Mouse (Mus musculus) kidney, postnatal 4 days (tissue): ENCODE measurements around the gene Rem2.

Source experiments
- DNase-seq, 2 experiments: peaks; one replicate each; pipeline ENCODE4 v3.0.0; 2021; ENCODE audit warnings: mixed read lengths in 2 of 2

Rem2 gene

DNA sequence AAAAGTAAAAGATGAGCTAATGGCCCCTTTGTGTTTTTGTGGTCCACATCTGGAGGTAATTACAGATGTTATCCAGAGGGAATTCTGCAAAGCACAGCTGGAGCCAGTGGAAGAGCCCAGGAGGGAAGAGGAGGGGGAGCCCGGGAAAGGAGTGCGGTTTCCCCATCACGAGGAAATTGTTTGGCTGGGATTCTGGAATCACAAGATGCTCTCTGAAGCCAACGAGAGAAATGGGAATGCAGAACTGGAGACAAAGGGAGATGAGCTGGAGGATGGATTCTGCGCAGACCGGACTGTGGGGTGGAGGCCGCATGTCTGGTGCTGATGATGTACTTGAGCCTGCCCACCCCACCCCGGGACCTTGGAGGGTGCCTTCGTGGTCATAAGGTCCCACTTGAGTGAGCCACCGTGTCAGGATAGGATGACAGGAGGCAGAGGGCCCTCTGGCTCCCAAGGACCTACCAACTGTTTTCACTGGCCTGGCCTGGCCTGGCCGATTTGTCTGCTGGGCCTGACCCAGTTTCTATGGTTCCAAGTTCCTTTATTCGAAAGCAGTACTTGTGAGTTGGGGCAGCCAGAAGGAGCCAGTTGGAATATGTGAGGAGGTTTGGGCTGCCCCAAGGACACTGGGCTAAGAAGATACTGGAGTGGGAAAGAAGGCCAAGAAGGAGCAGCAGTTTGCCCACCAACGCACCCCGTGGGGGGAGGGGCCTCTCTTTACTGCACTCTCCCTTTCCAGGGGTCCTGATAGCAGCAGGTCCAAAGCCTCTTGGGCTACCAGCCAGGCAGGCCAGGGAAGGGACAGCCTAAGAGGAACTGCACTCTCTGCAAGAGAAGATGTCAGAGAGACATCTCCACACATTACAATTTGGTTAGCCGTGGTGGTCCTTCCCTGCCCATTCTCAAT, 31.9 kb upstream of the Rem2 start:
- peak; percentile 33 to 54 for DNase-seq

DNA sequence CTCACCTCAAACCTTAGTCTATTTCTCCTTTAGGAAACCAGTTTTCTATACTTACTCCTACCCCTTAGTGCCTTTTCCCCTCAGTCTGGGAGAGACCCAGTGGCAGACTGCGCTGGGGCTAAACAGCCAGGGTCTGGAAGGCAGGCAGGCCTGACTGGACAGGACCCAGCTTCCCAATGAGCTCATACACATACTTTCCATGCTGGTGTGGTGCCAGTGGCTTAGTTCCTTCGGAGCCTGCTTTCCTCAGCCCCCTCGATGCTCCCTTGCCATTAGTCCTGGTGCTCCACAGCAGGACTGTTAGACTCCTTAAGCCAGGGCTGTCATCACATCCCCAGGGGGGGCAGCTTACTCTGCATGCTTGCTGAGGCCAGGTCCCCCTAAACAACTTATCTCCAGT, 30.4 kb upstream of the Rem2 start:
- no peak for DNase-seq

DNA sequence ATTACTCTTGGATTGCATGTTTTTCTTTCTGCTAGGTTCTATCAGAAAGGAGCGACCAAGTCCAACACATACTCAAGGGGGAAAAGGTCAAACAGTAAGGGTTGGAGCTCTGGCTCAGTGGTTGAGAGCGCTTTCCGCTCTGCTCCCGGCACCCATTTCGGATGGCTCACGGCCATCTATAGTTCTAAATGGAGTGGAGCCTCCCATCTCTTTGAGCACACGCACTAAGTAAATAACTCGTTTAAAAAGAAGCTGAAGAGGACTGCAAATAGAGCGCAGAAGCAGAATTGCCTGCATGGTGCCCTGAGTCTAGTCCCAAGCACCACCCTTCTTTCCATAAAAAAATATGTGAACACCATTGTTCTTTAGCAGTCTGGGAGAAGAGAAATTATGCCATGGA, 22.3 kb upstream of the Rem2 start:
- no peak for DNase-seq

DNA sequence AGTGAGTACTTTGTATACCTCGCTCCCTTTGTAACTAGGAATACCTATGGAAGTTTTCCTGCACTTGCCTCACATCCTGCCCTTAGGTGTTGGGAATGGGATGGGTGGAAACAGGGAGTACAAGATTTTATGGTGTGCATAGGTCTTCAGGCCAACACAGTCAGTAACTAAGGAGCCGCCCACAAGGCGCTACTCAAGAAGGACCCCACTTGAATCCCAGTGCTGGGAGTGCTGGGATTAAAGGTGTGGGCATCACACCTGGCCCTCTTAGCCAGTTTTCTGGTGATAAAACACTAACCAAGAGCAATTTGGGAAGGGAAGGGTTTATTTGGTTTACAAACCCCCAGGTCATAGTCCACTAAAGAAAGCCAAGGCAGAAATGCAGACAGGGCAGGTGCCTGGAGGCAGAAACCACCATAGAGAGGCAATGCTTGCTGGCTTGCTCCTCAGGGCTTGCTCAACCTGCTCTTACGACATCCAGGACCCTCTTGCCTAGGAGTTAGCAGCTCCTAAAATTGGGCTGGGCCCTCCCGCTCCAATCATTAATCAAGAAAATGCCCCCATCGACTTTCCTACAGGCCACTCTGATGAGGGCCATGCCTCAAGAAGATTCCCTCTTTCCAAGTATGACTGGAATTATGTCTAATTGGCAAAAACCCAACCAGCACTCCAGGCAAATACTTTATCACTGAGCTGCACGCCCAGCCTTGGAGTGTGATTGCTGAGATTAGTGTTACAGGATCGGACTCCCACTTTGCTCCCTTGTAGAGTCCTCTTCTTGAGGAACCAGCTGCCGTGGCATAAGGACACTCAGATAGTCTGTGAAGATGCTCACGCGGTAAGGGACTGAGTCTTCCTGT, 21.0 kb upstream of the Rem2 start:
- no peak for DNase-seq

DNA sequence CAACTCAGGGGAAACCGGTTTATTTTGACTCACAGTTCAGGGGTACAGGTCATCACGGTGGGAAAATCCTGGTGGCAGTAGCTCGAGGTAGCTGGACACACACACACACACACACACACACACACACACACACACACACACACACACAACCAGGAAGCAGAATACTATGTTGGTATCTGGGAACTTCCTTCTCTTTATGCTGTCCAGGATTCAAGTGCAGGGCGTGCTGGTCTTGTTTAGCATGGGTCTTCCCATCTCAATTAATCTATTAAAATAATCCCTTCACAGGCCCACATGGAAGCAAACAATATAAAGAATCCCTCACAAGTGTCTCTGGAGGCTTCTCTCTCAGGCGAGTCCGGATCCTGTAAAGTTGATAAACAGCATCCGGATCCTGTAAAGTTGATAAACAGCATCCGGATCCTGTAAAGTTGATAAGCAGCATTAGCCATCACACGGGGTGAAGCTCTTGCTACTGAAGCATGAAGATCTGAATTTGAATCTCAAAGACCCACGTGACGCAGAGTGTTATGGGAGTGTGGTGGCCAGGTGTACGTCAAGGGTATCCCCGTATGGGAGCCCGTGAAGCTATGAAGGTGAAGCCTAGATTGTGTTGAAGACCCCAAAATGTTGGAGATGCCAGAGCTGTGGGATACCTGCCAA, 17.9 kb upstream of the Rem2 start:
- DNase-seq, result no peak

DNA sequence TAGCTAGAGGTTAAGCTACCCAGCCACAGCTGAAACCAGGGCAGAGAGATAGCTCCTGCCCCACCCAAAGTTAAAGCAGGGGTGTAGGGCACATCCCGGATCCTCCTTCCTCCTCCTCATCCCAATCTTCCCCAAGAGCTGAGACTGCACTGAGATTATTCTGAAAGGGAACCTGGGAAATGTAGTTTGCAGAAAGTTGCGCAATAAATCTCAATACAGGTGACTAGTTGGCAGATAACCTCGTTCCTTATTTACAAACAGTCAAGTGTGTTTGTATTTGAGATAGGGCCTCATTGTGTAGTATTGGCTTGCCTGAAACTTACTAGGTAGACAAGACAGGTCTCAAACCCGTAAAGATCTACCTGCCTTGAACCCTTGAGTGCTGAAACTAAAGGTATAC, 13.8 kb upstream of the Rem2 start:
- DNase-seq, result no peak

DNA sequence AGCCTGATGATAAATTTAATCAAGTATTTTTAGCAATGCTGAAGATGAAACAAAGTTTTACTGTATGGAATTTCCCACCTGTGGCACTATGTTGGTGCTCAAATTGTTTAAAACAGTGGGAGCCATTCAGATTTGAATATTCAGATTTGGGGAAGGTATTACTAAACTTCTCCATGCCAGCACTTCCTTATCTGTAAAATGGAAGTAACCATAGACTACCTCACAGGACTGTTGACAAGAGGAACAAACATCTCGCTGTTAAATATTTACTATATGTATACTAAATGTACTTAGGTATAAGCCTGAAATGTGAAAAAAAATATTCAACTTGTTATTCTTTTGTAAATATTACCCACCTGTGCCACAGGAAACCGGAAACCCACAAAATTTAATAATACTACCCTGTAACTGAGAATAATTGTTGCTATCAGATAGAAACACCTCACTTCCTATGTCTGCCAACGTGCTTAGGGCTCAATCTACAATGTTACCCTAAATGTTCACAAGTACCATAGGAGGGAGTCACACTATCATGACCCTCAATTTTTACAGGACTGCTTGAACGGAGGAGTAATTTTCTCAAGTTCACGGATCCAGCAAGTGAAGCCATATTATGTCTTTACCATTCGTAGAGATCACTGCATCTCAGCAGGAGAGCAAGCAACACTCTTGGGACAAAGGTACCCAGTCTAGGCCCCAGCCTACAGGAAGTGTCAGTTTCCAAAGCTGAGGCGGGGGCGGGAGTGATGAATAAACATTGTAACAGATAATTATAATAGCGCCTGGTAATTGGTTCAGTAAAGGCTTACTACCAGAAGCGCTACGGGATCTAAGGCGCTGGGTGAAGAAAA, 12.6 kb upstream of the Rem2 start:
- DNase-seq, result no peak

DNA sequence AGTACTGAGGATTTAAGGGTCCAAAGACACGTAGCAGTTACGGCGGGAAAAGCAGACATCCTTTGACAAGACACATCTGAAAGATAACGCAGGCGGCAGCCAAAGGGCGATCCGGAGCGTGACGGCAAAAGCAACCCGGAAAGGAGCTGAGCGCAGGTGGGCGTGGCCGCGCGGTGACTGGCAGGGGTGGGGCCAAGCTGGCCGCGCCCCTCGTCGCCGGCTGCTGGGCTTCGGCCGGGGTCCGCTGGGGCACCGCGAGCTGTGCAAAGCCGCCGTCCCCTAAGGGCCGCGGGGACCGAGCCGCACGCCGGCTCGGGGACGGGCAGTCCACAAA, 12.0 kb upstream of the Rem2 start, which contains the start of gene Lrp10:
Gene Lrp10, plus strand, starts transcription at position 179 of the 334 bp plus-strand sequence.
- DNase-seq, result peak; percentile 94 to 95

DNA sequence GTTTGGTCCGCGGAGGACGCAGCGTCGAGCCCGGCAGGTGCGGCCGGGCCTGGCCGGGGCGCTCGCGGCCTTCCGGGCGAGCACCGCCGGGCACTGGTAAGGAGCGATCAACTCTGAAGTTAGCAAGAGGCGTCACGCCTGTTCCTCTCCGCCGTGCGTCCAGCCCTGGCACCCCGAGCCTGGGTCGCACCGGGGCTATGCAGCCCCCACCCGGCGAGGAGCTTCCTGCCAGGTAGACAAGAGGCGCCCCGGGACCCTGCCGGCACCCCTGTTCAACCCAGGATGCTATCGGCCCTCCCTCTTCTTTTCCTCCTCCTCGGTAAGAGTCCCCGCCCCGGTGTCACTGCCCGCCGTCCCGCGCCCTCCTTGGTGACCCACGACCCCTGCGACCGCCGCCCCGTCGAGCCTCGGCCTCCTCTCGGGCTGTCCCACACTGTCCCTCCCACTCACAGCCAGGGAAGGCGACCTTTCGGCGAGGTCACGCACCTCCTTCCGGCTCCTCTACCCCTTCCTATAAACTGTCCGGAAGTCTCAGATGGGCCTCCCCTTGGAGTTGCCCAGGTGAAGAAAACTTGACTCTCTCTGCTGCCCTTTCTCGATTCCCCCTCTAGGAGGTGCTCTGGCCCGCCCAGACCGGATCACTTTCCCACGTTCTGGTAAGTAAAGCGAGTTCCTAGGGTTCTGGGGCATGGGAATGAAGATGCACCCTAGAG, 11.5 kb upstream of the Rem2 start:
- DNase-seq, result peak; percentile 77 to 87

DNA sequence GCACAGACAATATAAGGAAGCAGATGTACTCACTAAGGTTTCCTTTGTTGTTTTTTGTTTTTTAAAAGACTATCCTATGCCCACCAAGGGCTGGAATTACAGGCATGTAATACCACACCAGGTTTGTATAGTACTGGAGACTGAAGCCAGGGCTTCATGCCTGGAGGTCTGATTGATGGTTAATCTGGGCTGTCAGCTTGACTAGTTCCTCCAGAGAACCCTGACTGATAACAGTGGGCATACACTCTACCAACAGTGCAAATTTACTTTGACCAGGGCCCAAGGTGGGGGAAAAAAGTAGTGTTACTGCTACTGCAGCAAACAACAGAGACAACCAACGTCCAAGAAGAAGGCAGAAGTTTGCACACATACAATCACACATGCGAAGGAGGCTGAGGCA, 4.4 kb upstream of the Rem2 start:
- no peak for DNase-seq

DNA sequence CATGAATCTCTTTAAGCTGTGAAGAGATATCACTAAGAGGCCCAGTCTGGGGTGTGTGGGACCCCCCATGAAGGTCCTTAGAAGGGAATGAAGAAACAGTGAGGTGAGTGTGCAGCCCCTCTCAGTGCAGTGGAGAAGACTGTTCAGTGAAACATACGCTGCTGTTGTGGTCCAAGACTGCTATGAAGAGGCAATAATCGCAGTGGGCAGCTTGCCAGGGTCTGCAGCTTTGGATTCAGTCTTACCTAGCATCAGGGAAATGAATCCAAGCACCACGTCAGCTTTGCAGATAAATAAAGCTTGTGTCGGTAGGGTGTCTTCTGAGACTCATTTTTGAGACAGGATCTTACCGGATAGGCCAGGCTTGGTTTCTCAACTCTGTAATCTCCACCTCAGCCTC, 3.2 kb upstream of the Rem2 start:
- DNase-seq, result no peak

DNA sequence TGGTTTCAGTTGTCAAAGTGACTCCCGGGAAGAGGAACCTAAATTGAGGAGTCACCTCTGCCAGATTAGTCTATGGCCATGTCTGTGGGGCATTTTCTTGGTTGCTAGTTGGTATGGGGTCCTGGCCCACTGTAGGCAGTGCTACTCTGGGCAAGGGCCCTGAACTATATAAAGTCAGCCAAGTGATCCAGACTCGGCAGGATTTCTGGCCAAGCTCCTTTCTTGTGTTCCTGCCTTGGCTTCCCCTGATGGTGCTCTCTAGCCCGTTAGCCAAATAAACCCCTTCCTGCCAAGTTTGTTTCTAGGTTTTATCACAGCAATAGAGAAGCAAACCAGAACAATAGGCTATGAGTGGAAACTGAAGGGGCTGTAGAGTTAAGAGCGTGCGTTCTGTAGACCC, 1.2 kb upstream of the Rem2 start:
- DNase-seq, result no peak

DNA sequence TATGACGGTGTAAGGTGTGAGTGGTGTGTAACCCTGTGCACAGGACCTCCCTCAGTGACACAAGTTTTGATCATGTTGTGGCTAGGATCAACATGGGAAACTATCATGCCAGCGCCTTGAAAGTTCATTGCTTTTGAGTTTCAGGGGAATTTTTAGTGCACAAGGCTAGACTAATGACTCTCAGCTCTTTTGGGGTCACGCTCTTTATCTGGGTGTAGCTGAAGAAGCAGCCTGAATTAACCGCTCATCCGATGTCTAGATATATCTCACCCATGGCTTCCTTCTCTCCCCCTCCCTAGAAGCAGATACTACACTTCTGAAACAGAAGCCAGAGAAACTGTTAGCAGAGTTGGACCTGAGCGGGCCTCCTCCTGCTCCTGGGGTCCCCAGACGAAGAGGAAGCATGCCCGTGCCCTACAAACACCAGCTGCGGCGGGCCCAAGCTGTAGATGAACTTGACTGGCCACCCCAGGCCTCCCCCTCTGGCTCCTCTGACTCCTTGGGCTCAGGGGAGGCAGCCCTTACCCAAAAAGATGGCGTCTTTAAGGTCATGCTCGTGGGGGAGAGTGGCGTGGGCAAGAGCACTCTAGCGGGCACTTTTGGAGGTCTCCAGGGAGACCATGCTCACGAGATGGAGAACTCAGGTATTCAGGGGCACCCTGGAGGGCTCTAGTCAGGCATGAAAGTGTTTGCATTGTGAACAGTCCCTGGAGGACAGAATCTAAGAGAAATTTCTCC, 1.4 kb downstream of the Rem2 start:
- DNase-seq, result no peak

DNA sequence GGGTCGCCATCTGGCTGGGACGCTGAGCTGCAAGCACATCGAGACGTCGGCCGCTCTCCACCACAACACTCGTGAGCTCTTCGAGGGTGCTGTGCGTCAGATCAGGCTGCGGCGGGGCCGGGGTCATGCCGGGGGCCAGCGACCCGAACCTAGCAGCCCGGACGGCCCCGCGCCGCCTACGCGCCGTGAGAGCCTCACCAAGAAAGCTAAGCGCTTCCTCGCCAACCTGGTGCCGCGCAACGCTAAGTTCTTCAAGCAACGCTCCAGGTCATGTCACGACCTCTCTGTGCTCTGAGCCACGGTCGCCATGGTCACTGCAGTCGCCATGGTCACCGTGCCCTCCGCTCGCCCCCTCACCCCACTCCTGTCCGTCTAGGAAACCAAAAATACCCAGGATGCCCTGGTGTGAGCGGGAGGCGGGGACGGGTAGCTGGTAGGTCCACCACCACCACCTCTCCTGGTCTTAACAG, 3.6 kb downstream of the Rem2 start:
- peak; percentile 75 to 84 for DNase-seq

DNA sequence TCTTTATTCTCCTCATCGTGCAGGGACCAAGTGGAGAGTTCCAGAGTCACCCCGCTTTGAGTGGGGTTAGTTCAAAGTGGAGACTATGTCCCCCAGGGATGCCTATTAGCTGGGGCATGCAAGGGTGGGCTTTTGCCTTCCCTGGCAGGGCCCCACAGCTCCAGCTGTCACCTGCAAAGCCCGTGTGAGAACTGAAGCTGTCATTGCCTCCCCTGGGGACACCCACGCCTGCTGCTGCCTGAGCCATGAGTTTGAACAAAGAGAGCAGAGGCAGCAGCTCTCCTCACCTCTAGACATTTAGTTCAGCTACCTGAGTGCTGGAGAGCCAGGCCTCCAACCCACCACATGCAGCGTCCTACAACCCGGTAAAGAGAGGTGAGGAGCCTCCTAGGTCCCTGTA, 4.8 kb downstream of the Rem2 start:
- no peak for DNase-seq

DNA sequence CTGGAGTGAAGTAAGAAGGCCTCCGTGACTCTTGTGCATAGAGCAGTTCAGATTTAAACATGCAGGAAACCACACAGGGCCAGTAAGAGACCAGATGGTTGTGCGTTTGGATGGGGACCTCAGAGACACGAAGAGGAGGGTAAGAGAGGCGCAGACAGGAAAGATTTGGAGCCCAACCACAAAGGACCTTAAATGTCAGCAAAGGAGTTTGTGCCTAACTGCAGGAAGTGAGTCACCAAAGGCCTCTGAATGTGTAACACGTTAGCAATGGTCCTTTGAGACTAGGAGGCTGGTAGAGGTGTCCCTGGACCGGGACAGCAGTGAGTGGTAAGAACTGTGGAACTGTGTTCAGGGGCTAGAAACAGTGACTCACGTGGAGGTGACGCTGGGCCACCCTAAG, 5.5 kb downstream of the Rem2 start:
- DNase-seq, result no peak

DNA sequence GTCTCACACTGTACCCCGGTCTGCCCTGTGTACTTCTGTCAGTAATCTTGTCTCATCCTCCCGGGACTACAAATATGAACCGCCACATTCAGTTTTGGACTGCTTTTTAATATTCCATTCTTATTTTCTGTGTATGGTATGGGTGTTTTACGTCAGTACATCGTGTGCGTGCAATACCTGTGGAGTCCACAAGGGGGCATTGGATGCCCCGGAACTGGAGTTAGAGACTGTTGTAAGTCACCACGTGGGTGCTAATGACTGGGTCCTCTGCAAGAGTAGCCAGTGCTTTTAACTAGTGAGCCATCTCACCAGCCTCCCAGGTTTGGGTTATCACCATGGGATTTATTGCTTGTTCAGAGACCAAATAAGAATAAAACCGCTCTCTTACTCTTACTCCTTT, 6.6 kb downstream of the Rem2 start:
- peak; percentile 60 to 72 for DNase-seq

DNA sequence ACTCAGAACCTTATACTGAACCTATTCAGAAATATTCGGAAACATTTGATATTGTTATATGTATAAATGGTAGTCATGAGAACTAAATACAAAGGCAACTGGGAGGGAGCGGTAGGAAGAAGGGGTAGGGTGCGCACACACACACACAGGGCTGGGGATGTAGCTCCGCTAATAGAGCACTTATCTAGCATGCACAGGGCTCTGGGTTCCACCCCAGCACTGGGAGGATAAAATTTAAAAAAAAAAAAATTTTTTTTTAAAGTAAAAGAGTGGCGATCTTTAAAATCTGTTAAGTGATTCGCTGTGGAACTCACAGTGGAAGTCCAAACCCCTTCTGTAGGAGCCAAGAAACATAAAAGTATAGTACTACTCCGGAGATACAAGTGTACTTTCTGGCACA, 10.0 kb downstream of the Rem2 start:
- no peak for DNase-seq

DNA sequence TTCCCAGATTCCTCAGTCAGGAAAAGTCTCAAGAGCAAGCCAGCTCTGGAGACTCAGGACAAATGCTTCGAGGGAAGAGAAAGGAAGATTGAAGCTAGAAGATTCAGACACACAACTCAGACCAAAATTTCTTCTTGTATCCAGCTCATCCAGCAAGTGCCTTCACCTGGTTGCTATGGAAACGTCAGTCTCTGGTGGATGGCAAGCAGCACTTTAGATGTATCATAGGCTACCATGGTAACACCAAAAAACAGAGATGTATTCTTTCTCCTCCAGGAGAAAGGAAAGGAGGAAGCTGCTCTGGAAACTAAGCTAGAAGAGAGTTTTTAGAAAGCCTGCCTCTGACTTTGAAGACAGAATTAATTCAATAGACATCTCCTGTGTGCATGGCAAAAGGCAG, 11.8 kb downstream of the Rem2 start:
- no peak for DNase-seq

DNA sequence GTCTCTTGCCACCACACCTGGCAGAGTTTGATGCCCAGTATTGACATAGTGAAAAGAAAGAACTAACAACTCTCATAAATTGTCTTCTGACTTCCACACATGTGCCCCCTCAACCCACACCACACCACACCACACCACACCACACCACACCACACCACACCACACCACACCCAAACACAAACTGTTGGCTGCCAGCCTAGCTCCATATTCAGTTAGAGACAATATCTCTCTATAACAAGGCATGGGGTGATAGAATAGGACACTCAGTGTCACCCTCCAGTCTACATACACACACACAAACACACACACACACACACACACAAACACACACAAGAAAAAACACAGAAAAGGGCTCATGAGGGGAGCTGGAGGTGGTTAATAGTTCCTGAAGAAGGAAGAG, 12.4 kb downstream of the Rem2 start:
- no peak for DNase-seq
